Mouse (Mus musculus) limb, embryonic 14.5 days (tissue): ENCODE results near the gene Gm10273. TPM values are rescaled to one million over a fixed set of nuclear protein-coding genes. Genes with fewer than 3 reads are reported as not detected.
A peak's percentile ranks its signal among the peaks of the same experiment; 100 is the strongest.

Source experiments
- ATAC-seq: fragments of 200-750 bp; cut with Nextera tagmentation; 2 replicates; pipeline ENCODE4 v1.8.0; 2017; ENCODE audit warnings: low read depth, moderate number of reproducible peaks, moderate TSS enrichment; ENCODE audit not compliant: low FRiP score
- DNase-seq: peaks from one replicate; pipeline ENCODE4 v3.0.0-alpha.2; 2015; ENCODE audit warnings: low spot score
- H3K27ac ChIP-seq: fragments of 300-500 bp; sonication (generic); replicated peaks from 2 replicates; pipeline ENCODE4 v1.5.1; 2014; ENCODE audit warnings: low read depth, mild to moderate bottlenecking, low read length, moderate library complexity, mixed read lengths
- H3K27me3 ChIP-seq: fragments of 300-500 bp; sonication (generic); 2 replicates; pipeline ENCODE4 v1.6.1; 2014; ENCODE audit warnings: low read length, mixed read lengths; ENCODE audit not compliant: control insufficient read depth, insufficient read depth
- H3K36me3 ChIP-seq: fragments of 300-500 bp; sonication (generic); 2 replicates; pipeline ENCODE4 v1.6.1; 2014; ENCODE audit warnings: mild to moderate bottlenecking, low read length, moderate library complexity, mixed read lengths; ENCODE audit not compliant: control insufficient read depth, insufficient read depth
- H3K4me1 ChIP-seq: fragments of 300-500 bp; sonication (generic); 2 replicates; pipeline ENCODE4 v1.6.1; 2014; ENCODE audit warnings: antibody characterized with exemption, low read length, mixed read lengths; ENCODE audit not compliant: control insufficient read depth, insufficient read depth
- H3K4me2 ChIP-seq: fragments of 300-500 bp; sonication (generic); replicated peaks from 2 replicates; pipeline ENCODE4 v1.6.1; 2014; ENCODE audit warnings: low read depth, mild to moderate bottlenecking, low read length, moderate library complexity; ENCODE audit not compliant: severe bottlenecking
- H3K4me3 ChIP-seq: fragments of 300-500 bp; sonication (generic); replicated peaks from 2 replicates; pipeline ENCODE4 v1.5.1; 2014; ENCODE audit warnings: low read length
- H3K9ac ChIP-seq: fragments of 300-500 bp; sonication (generic); 2 replicates; pipeline ENCODE4 v1.6.1; 2014; ENCODE audit warnings: mild to moderate bottlenecking, low read depth, low read length, moderate library complexity; ENCODE audit not compliant: severe bottlenecking
- H3K9me3 ChIP-seq: fragments of 300-500 bp; sonication (generic); 2 replicates; pipeline ENCODE4 v1.6.1; 2016; ENCODE audit warnings: low read length; ENCODE audit not compliant: control insufficient read depth
- POLR2A ChIP-seq: fragments of 200-500 bp; IDR thresholded peaks from 2 replicates; pipeline ENCODE4 v1.8.0; 2012; ENCODE audit warnings: inconsistent platforms, mild to moderate bottlenecking, moderate library complexity, borderline replicate concordance; ENCODE audit not compliant: insufficient read depth, insufficient read length; ENCODE audit errors: extremely low read depth
- WGBS: fragments of 180-500 bp; shearing (Covaris S2); extraction: QIAGEN DNeasy Blood & Tissue Kit; methylation state at CpG from one replicate; pipeline ENCODE4 v1.1.7; 2014; 5-methylcytosine and 5-hydroxymethylcytosine counted together
- polyA plus RNA-seq, 2 experiments: library from polyadenylated mRNA; depleted of rRNA in 1 of 2; stranded (reverse) in 1 of 2; unstranded in 1 of 2; fragments of >200 nt; fragmentation: Nextera tagmentation in 1 of 2; extraction: Ambion mirVana in 1 of 2; gene quantifications; 2 replicates each; pipeline versions ENCODE4 v1.2.1 to v1.2.3; 2012 to 2014

The Gm10273 gene
- polyA plus RNA-seq, 2 experiments = 6.5 to 8.2 TPM

DNA sequence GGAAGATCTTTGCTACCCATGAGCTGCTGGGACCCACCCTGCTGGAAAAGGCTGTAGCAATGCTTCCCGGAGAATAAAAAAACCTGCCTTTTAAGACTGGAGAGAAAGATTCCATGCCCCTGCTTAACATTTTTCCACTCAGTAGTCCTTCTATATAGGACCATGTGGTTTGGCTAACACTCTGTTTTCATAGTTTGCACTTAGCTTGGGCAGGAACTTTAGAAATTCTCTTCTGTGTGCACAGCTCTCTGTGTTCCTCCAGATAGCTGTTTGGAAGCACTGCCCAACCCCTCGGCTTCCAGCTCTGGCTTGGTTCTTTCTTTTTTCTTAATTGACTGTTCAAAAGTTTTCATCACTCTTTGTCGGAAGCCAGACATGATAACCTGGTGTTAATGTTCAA is 21.2 kb downstream of the Gm10273 start:
- Histone ChIP-seq H3K4me3 (no peak overlapping the region), H3K9me3 (no peaks in the 10 kb centered on the region), H3K27ac (peak overlapping the region; percentile 59), H3K4me2 (no peak overlapping the region), H3K4me1 (no peaks in the 10 kb centered on the region), H3K9ac (no peak overlapping the region), H3K27me3 (no peaks in the 10 kb centered on the region), H3K36me3 (no peaks in the 10 kb centered on the region)
- TF ChIP-seq POLR2A = no peak
- ATAC-seq (no peak; the same call in 1 of the 2 replicates), DNase-seq (peak; percentile 49)
- 65% methylated on average over 3 of the region's 3 CpGs for WGBS

GRCm38 (mm10) chr10:59419516-59419915 is 24.1 kb downstream of the Gm10273 start:
- Histone ChIP-seq H3K4me3 (no peak overlapping the region), H3K9me3 (no peaks in the 10 kb centered on the region), H3K4me1 (peaks cover 6% of the 10 kb centered on the region), H3K27me3 (no peaks in the 10 kb centered on the region), H3K27ac (no peak overlapping the region), H3K36me3 (no peaks in the 10 kb centered on the region), H3K9ac (no peak overlapping the region), H3K4me2 (no peak overlapping the region)
- no peak for TF ChIP-seq POLR2A
- ATAC-seq = no peak
- DNase-seq = no peak
- WGBS = 87% methylated on average over 4 of the region's 4 CpGs

- TF ChIP-seq POLR2A = no peak
- no peak for DNase-seq
- ATAC-seq = no peak
- Histone ChIP-seq H3K9ac (no peak overlapping the region), H3K27me3 (no peaks in the 10 kb centered on the region), H3K36me3 (no peaks in the 10 kb centered on the region), H3K4me3 (no peak overlapping the region), H3K27ac (no peak overlapping the region), H3K4me2 (no peak overlapping the region), H3K9me3 (no peaks in the 10 kb centered on the region), H3K4me1 (peaks cover 15% of the 10 kb centered on the region)
- WGBS = 59% methylated on average over 3 of the region's 3 CpGs
These were observed 29.0 kb downstream of the Gm10273 start for GRCm38 (mm10) chr10:59424453-59424852.

GRCm38 (mm10) chr10:59425369-59425768 is 29.9 kb downstream of the Gm10273 start:
- peak; percentile 36 for DNase-seq
- no peak overlapping the region for H3K27ac ChIP-seq
- no peak overlapping the region for H3K4me3 ChIP-seq
- TF ChIP-seq POLR2A = no peak
- peaks cover 15% of the 10 kb centered on the region for H3K4me1 ChIP-seq
- no peaks in the 10 kb centered on the region for H3K27me3 ChIP-seq
- WGBS = 73% methylated on average over 7 of the region's 7 CpGs
- H3K9ac ChIP-seq = no peak overlapping the region
- no peaks in the 10 kb centered on the region for H3K36me3 ChIP-seq
- no peaks in the 10 kb centered on the region for H3K9me3 ChIP-seq
- ATAC-seq = peak; percentile 53; the same call in 1 of the 2 replicates
- H3K4me2 ChIP-seq = no peak overlapping the region

DNA sequence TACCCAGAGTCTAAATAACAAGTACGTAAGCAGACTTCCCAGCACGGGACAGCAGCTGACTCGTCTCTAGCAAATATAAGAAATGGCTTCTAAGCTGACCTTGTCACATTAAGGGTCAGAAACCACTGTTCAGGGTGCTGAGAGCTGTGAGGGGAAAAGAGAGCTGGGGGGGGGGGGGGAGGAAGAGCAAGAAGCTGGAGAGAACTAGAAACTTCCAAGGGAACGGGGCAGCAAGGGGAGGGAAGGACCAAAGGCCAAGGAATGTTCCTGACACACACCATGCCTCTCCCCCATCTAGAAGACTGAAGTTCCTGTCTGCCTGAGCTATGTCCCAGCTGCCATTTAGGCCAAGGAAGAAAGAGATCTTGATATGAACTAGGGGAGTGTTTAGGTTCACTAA is 30.9 kb downstream of the Gm10273 start:
- H3K4me1 ChIP-seq = peaks cover 15% of the 10 kb centered on the region
- no peaks in the 10 kb centered on the region for H3K9me3 ChIP-seq
- no peak overlapping the region for H3K4me2 ChIP-seq
- no peak overlapping the region for H3K27ac ChIP-seq
- H3K9ac ChIP-seq = no peak overlapping the region
- TF ChIP-seq POLR2A = no peak
- 86% methylated on average over 4 of the region's 4 CpGs for WGBS
- no peaks in the 10 kb centered on the region for H3K27me3 ChIP-seq
- DNase-seq (no peak), ATAC-seq (no peak)
- no peak overlapping the region for H3K4me3 ChIP-seq
- H3K36me3 ChIP-seq = no peaks in the 10 kb centered on the region
